Mouse (Mus musculus) testis, adult 2 months (tissue): ENCODE data around the gene Tcerg1l. TPM values are rescaled to one million over a fixed set of nuclear protein-coding genes. Genes with fewer than 3 reads are reported as not detected.

Experiments
- H3K27ac ChIP-seq: fragments of 200-500 bp; 2 replicates; pipeline ENCODE4 v1.5.1; 2012; ENCODE audit warnings: low read depth, low read length; ENCODE audit not compliant: control insufficient read depth, insufficient read depth
- H3K27me3 ChIP-seq: fragments of 200-500 bp; 2 replicates; pipeline ENCODE4 v1.6.1; 2012; ENCODE audit warnings: mild to moderate bottlenecking, low read length, moderate library complexity; ENCODE audit not compliant: control insufficient read depth, insufficient read depth
- H3K36me3 ChIP-seq: fragments of 200-500 bp; 2 replicates; pipeline ENCODE4 v1.6.1; 2012; ENCODE audit warnings: mild to moderate bottlenecking, low read length; ENCODE audit not compliant: control insufficient read depth, insufficient read depth
- H3K4me1 ChIP-seq: fragments of 200-500 bp; 2 replicates; pipeline ENCODE4 v1.6.1; 2012; ENCODE audit warnings: low read length; ENCODE audit not compliant: control insufficient read depth, insufficient read depth
- H3K4me3 ChIP-seq: fragments of 200-500 bp; 2 replicates; pipeline ENCODE4 v1.5.1; 2012; ENCODE audit warnings: low read depth, mild to moderate bottlenecking, low read length, moderate library complexity, mixed read lengths; ENCODE audit not compliant: control insufficient read depth
- CTCF ChIP-seq: fragments of 200-500 bp; IDR thresholded peaks from 2 replicates; pipeline ENCODE4 v1.5.1; 2012; ENCODE audit warnings: low read depth, mild to moderate bottlenecking, inconsistent platforms, low read length, moderate library complexity; ENCODE audit not compliant: control insufficient read depth, insufficient read depth, insufficient replicate concordance
- POLR2A ChIP-seq: fragments of 200-500 bp; IDR thresholded peaks from 2 replicates; pipeline ENCODE4 v1.6.1; 2012; ENCODE audit warnings: low read depth, mild to moderate bottlenecking, inconsistent platforms, low read length, moderate library complexity; ENCODE audit not compliant: control insufficient read depth
- polyA plus RNA-seq: library from polyadenylated mRNA; depleted of rRNA; stranded (reverse); fragments of >200 nt; gene quantifications from 2 replicates; pipeline ENCODE4 v1.2.3, GENCODE M21; 2012

The Tcerg1l gene
- polyA plus RNA-seq, 1 experiment = 1.2 TPM

DNA sequence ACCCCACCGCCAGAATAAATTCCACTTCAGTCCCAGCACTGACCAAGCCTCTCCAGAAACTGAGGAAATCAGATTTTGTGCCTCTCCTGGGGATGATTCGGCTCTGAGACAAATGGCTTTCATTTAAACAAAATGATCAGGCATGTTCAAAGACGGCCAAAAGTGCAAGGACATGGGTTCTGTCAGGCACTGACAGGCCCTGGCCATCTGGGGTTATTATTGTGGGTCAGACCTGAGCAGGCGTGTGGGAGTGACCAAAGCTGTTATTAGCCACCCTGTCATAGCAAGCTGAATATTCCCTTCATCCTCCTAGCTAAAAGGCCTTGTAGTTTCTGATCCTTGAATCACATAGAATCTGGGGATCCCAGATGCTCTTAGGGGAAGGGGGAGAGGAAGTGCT, 174.6 kb downstream of the Tcerg1l start:
- H3K4me3 ChIP-seq = no peak overlapping the region
- TF ChIP-seq POLR2A (no peak), CTCF (no peak)
- no peak overlapping the region for H3K27ac ChIP-seq
- H3K27me3 ChIP-seq = no peaks in the 10 kb centered on the region
- no peaks in the 10 kb centered on the region for H3K36me3 ChIP-seq
- H3K4me1 ChIP-seq = no peaks in the 10 kb centered on the region

DNA sequence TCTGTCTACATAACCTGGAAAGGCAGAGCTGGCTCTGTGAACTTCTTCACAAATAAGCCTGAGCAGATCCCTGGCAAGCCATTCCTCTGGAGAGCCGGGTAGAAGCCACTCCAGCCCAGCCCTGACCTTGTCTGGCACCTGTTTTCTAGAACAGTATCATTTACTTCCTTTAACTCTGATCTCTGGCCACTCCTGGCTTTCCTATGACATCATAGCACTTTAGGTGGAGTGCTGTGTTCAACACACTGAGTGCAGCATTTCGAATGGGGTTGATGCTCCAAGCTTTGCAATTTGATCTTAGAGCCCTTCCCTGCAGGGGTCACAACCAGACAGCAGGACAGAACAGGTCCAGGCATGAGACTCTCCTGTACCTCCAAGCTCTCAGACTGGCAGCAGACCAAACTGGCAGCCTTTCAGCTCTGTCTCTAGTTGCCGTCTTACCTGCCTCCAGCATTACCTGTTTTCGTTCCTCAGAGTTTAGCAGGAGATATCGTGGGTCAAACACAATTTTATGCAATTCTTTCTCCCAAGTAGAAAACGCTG, 179.9 kb downstream of the Tcerg1l start:
- no peak overlapping the region for H3K4me3 ChIP-seq
- H3K4me1 ChIP-seq = no peaks in the 10 kb centered on the region
- no peak overlapping the region for H3K27ac ChIP-seq
- no peaks in the 10 kb centered on the region for H3K27me3 ChIP-seq
- no peaks in the 10 kb centered on the region for H3K36me3 ChIP-seq
- TF ChIP-seq CTCF (no peak), POLR2A (no peak)

DNA sequence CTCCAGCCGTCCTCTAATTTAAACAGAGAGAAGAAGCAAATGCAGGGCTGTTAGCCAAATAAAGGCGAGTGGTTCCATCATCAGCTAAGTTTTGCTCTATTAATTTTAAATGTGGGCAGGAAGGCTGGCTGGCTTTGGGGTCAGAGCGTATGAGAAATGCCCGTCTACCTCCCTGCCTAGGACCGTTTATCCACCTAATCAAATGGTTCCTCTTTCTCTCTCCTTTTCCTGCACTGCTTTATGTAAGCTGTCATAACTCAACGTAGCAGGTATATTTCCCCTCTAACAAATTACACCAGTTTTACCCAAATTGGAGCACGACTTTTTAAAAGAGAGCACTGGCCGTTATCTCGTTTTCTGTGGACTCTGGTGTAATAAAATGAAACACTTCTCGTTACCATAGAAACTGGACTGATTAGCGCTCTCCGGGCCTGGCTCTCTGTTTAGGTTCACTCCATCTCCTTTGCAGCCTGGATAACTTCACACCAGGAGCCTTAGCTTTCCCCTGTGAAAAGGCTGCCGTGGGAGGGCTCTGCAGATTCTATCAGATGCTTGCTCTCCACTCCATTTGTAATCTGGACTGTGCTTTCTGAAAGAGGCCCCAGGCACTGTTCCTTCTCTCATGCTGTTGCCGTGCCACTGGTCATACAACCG, 182.2 kb downstream of the Tcerg1l start:
- Histone ChIP-seq H3K27ac (no peak overlapping the region), H3K36me3 (no peaks in the 10 kb centered on the region), H3K27me3 (no peaks in the 10 kb centered on the region), H3K4me1 (no peaks in the 10 kb centered on the region), H3K4me3 (no peak overlapping the region)
- TF ChIP-seq POLR2A (no peak), CTCF (no peak)

DNA sequence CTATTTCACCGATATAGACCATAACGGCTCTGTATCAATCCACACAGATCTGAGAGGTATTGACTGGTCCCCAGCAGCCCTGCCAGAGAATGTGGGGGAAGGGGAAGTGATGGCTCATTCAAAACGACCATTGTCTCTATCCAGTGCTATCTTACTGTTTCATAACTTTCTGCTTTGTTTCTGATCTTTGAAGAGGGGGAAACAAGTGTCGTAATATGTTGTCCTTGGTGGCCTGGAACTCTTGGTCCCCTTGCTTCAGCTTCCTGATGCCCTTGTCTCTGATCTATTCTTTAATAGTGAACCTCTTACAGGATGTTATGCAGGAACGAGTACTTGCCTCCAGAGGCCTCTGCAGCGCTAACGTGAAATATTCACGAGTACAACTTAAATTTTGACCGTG, 182.8 kb downstream of the Tcerg1l start:
- H3K4me1 ChIP-seq = no peaks in the 10 kb centered on the region
- no peak for TF ChIP-seq CTCF
- TF ChIP-seq POLR2A = no peak
- H3K4me3 ChIP-seq = no peak overlapping the region
- no peak overlapping the region for H3K27ac ChIP-seq
- no peaks in the 10 kb centered on the region for H3K36me3 ChIP-seq
- H3K27me3 ChIP-seq = no peaks in the 10 kb centered on the region

DNA sequence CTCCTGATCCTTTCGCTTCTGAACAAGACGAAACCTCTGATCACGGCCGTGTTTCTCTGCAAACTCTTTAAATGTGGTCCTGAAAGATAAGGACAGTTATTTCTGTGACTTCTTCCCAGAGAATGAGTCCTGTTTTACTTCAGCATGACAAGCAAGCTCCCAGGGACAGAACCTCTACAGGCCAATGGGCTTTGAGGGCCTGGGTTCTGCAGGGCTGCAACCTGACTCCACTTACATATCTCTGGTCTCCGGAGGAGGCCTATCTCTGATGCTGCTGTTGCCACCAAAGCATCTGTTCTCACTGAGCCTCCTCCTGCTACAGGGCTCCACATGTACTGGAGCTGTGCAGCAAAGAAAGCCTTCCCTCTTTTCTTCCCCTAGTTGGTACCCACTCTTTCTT, 187.8 kb downstream of the Tcerg1l start:
- no peak overlapping the region for H3K4me3 ChIP-seq
- no peaks in the 10 kb centered on the region for H3K36me3 ChIP-seq
- H3K27me3 ChIP-seq = no peaks in the 10 kb centered on the region
- TF ChIP-seq POLR2A (no peak), CTCF (no peak)
- no peaks in the 10 kb centered on the region for H3K4me1 ChIP-seq
- no peak overlapping the region for H3K27ac ChIP-seq

DNA sequence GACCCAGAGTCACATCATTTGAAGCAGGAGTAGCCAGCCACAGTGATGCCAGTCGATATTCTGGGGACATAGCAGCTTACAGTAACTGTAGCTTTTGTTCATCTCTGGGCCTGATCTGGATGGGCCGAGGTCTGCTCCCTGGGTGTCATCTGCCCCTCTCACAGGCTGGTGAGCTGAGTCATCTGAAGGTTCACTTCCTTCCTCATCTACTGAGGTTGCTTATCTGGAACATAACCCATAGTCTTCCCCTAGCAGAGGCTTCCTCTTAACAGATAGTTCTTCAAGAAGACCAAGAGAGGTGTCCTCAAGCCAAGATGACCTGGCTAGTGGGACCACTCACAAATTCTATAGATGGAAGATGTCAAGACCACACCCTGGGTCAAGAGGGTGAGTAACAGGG, 192.4 kb downstream of the Tcerg1l start:
- no peaks in the 10 kb centered on the region for H3K36me3 ChIP-seq
- TF ChIP-seq POLR2A (no peak), CTCF (no peak)
- H3K27me3 ChIP-seq = no peaks in the 10 kb centered on the region

DNA sequence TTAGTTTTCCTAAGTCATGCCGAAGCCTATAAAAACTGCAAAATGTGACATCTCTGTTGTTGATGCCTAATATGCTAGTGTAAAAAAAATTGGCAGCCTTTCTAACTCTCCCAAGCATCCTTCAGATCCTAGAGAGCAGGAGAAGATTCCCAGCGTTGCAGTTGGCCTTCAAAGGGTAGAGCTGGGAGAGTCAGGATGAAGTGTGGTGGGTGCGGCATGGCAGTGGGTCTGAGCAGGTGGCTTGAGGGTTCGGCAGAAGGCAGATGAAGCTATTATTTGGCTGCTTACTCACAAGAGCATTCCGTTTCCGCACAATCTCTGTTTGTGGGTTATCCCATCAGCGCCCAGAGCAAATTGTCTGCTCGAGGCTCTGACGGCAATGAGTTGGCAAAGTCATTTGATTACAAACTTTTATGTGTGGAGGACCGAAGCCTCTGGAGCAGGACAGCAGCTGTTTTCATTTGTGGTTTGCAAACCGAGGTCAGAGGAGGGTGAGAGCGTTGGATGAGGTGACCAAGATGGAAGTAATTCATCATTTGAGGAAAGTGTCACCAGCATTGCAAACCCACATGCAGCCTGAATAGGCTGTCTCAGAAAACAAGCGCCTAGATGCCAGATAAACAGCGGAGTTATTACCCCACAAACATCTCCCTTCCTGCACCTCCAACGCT, 195.2 kb downstream of the Tcerg1l start:
- Histone ChIP-seq H3K4me3 (no peak overlapping the region), H3K4me1 (no peaks in the 10 kb centered on the region), H3K27ac (no peak overlapping the region), H3K36me3 (no peaks in the 10 kb centered on the region), H3K27me3 (no peaks in the 10 kb centered on the region)
- TF ChIP-seq POLR2A (no peak), CTCF (no peak)

More for the DNA sequence above, 192.4 kb downstream of the Tcerg1l start:
- no peak overlapping the region for H3K4me3 ChIP-seq
- no peak overlapping the region for H3K27ac ChIP-seq
- H3K4me1 ChIP-seq = no peaks in the 10 kb centered on the region
